Mouse (Mus musculus): Measurements from ENCODE around the gene Lig4. TPM values are rescaled to one million over a fixed set of nuclear protein-coding genes. Genes with fewer than 3 reads are reported as not detected.
A peak's percentile ranks its signal among the peaks of the same experiment; 100 is the strongest.

The Lig4 gene
- total RNA-seq (2015; ENCODE audit: low replicate concordance), result 0.42 and 0.58 TPM in 2 replicates
- 0.94 and 1.8 TPM in 2 replicates for total RNA-seq (2017; ENCODE audit: low replicate concordance)

DNA sequence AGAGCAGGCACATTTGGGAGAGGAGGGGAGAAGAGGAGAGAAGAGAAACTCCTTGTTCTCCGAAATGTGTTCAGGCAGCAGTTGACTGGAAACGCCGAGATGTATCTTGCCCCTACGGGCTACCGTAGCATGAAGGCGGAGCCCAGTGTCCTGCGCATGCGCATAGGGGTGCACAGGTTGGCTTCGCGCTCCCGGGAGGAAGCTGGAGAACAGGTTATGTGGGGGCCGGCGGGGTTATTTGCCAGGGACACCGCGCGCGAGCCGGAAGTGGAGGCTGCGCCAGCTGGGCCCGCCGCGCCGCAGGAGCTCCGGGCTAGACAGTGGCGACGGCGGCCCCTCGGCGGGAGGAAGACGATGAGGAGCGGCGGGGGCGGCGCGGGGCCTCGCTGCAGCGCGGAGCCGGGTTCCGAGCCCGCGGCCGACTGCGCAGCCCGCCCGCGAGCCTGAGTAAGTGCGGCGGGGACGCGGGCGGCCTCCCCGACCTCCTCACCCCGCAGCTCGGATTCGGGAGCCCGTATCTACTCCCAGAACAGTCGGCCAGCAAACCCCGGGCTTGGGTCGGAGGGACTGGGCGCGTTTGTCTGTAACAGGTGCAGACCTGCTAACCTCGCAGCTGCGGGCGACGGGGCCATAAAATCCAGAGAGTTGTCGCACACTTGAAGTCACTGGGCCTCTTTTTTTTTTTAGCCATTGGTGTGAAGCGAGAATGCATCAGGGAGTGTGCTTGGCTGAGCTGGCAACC, at the start of gene Lig4, which contains the start of gene Abhd13:
Gene Lig4, minus strand, starts transcription at position 114 of the 742 bp plus-strand sequence.
Gene Abhd13, plus strand, starts transcription at position 135 of the 742 bp plus-strand sequence.
- ATAC-seq (replicated peaks; ENCODE audit: low FRiP score, poor library complexity, severe bottlenecking), result peak; percentile 82

DNA sequence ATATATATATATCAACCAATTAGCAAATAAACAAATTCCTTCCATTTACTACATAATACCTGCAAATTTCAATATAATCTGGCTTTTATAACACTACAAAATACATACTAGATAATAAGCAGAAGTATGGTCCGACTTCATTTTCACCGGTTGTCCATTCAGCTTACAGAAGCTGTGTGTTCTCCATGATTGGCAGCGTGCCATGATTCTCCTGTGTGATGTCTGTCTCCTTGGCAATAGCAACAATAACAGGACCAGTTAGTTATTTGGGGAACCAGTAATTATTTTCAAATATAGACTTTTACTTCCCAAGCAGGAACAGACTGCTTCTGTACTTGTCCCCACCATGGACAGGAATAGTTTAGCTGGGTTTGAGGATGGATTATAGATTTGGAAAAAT, 39.7 kb upstream of the Lig4 start:
- ATAC-seq (replicated peaks; ENCODE audit: low FRiP score, poor library complexity, severe bottlenecking), result no peak

DNA sequence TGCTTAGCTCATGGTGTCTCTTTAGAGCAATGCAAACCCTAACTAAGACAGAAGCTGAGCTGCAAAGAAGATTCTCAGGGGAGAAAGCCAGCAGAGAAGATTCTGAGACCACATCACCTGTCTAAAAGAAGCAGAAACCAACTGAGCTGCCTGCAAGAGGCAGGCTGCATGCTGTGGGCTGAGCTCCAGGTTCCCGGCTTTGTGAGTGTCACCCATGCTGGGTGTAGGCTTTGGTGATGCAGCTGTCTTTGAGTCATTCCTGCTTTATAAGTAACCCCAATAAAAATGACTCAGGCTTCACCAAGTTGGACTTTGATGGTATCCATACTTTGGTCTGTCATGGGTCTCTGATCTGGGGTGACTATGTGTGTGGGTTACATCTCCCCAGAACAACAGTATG, 38.8 kb upstream of the Lig4 start:
- no peak for ATAC-seq (replicated peaks; ENCODE audit: low FRiP score, poor library complexity, severe bottlenecking)

DNA sequence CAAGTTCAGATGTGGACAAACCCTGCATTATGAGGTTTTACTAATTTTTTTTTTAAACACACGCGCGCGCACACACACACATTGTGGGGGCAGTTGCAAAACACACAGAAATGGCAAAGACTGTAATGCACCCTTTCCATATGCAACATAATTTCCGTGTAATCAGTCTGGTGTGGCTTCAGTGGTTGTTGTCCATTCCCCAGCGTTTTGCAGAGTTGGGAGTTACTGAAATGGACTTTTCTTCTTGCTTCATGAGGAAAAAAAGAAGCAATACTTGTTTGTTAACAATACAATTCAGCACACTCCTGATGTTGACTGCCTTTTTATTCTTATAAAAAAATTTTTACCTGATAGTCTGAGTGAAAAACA, 30.2 kb upstream of the Lig4 start:
- ATAC-seq (replicated peaks; ENCODE audit: low FRiP score, poor library complexity, severe bottlenecking), result no peak

DNA sequence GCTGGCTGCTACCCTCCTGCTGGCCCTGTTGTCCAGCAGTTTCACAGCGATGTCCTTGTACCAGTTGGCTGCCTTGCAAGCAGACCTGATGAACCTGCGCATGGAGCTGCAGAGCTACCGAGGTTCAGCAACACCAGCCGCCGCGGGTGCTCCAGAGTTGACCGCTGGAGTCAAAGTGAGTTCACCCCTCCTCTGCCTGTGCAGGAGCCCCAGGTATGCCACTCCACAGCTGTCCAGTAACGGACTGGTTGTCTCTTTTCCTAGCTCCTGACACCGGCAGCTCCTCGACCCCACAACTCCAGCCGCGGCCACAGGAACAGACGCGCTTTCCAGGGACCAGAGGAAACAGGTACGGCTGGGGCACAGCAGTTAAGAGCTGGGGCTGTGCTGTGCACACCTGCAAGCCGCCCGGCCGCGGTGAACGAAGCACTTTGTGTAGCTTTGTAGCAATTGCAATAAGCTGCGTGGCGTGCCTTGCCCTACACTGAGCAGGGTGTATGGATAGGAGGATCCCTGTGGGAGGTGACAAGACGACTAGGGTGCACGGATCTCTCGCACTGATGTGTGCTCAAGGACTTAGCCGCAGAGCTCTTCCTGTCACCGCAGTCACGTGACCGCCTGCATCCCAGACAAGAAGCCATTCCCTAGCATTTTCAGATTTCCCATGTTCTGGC, 29.6 kb upstream of the Lig4 start:
- no peak for ATAC-seq (replicated peaks; ENCODE audit: low FRiP score, poor library complexity, severe bottlenecking)

DNA sequence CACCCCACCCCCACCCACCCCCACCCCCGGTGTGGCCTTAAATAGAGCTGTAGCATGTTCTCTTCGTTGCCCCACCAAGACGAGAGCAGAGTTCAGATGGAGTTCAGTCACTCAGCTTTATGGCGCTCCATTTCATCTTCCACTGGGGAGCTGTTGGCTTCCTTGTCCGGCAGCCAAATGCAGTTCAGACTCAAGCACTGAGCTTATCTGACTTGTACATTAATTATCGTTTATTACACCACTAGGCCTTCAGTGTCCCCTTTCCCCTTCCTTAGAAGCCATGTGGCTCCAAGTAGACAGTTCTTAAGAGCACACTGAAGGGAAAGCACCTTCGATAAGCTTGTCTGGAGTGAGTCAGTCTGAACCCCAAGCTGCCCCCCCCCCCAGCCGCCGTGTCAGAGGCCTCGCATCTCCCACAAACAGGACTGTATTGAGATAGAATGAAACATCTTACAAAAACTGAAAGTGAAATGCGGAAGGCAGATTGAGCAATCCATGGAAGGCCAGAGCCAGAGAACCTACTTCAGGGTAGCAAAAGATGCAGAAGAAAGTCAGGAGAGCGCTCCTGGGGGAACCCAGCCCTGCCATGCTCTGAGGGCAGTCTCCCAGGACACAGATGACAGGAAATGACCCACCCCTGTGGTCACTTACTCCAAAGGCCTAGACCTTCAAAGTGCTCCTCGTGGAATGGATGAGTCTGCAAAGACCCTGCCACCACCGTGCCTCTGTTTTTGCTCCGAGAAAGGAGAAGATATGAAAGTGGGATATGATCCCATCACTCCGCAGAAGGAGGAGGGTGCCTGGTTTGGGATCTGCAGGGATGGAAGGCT, 28.9 kb upstream of the Lig4 start, which contains the start of gene Tnfsf13b:
Gene Tnfsf13b, plus strand, starts transcription at position 312 of the 830 bp plus-strand sequence.
- no peak for ATAC-seq (replicated peaks; ENCODE audit: low FRiP score, poor library complexity, severe bottlenecking)

DNA sequence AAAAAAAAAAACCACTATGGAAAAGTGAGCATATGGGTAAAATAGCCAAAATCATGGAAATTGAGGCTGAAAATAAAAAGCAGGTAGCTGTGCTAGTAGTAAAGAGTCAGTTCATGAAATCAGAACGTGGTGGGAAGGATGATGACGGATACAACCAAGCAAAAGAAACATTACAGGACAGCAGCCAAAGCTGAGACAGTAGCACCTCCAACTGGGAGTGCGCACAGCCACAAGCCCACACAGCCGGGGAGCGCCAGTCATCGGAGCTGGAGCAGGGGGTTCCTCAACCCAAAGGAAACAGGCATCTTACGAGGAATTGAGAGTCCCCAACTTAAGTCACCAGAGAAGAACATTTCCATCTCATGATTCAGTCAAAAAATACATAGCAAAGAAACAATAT, 26.6 kb upstream of the Lig4 start:
- no peak for ATAC-seq (replicated peaks; ENCODE audit: low FRiP score, poor library complexity, severe bottlenecking)

DNA sequence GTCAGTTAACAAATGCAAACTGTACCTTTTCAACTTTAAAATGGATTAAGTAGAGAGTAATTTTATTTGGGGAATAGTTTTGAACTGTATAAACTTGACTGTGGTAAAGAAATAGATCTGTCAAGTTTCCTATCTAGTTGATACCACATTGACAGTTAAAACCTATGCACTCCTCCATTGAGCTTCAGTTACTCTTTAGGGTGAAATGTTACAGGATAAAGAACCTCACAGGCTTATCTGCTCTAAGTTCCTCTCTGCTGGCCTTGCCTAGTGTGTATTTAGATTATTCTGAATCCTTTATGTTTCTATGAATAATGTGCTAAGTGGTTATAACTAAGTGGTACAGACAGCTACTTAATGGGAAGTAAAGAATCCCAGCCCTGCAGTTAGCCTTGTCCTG, 2.7 kb upstream of the Lig4 start:
- ATAC-seq (replicated peaks; ENCODE audit: low FRiP score, poor library complexity, severe bottlenecking), result no peak

DNA sequence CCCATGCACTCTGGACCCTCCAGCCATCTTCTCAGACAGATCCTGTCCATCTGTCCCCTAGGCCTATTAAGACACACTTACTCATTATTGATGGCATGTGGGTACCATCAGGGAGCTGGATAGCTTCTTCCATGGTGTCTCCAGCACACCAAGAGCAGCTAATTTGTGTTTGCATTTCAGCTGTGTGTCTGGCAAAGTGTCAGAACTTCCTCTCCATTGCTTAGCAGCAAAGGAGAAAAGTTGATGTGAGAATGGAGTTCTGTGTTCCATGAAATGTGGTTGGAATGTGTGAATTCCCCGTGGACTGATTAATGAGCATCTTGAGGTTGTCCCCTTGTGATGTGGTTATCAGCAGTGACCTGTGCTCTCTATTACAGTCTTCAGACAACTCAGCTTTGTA, 2.3 kb upstream of the Lig4 start:
- no peak for ATAC-seq (replicated peaks; ENCODE audit: low FRiP score, poor library complexity, severe bottlenecking)

DNA sequence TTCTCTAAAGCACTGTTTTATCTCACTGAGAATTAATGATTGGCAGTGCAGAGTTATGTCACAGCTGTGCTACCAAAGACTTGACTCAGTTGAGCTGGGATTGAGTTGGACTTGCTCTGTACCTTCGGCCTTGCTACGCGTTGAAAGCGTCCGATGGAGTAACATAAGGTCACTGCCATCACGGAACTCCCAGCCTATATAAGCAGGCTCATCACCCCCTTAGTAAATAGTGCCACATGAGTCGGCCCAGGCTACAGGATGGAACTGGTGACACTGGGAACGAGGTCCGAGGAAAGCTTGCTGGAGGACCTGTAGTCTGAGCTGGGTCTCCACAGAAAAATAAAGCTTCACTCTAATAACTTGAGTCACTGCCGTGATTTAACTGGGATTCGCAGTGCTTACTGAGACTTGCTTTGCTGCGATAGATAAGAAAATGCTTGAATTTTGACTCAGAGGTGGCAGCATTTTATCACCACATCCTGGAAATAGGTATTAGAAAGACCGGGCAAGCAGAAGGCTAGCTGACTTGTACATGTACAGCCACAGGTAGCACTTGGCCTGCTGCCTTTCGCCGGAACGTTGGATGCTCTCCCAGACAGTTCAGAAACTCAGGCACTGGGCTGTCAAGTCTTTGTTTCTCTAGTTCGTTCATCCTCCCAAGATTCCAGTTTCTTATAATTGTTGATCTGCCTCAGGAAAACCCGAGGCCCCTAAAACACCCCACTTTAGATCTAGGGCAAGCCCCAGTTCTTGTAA, 1.2 kb upstream of the Lig4 start:
- ATAC-seq (replicated peaks; ENCODE audit: low FRiP score, poor library complexity, severe bottlenecking), result no peak

DNA sequence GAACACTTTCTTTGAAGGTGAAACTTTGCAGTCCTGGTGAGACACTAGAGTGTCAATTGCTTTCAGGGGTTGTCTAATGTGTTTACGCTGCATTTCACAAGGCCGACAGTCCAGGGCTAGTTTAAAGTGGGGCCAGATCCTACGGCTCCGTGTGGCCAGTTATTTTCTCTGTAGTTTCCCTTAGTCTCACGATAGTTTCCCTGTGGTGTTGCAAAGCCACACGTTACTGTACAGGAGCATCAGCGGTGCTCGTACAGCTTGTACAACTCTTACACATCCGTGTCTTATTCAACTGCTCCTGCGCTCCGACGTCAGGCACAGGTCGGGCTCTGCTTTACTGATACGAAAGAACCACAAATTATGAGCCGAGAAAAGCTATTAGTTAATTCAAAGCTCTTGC, 470 bp downstream of the Lig4 start:
- ATAC-seq (replicated peaks; ENCODE audit: low FRiP score, poor library complexity, severe bottlenecking), result no peak

DNA sequence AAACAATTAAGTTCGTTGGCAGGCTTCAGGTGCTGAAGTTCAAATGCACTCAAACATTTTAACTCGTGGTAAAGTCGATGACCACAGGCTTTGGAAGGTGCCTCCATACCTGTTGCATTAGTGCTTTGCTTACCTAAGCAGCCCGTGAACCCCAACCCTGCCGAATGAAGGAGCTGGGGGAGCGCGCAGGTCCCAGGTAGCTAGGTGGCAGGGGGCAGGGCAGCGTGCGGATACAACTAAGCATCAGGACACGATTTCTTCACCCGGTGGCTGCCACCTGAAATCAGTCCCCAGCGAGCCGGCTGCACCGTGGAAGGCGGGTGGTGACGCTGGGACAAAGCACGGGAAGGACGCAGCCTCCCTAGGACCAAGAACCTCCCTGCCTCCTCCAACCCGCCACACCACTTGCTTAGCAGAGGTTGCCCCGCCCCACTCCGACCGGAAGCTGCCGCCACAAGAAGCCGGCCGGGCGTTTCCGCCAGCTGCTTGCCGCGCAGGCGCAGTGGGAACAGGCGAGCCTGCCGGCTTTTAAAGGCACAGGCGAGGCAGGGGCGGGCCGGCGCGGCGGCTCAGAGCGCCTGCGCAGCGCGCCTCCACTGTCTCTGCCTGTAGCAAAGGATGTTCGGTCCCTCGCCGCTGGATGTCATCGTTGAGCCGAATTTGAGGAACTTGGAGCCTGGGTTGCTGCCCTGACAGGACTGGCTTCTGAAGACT, 1.4 kb downstream of the Lig4 start:
- ATAC-seq (replicated peaks; ENCODE audit: low FRiP score, poor library complexity, severe bottlenecking), result peak; percentile 95

DNA sequence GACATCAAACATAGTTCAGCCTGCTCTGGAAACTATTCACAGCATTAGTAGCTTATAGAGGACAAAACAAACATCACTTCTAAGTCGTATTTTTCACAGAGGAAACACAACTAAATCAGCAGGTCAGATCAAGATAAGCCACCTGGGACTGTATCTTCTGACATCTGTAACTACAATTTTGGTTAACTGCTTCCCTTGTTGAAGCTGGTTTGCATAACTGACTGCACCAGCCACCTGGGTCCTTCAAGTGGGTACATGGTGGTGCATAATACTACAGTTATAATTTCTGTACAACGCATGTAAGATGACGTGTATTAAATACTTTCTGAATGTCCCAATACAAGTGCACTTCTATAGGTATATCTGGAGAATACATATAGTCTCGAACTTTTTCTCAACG, 2.2 kb downstream of the Lig4 start:
- no peak for ATAC-seq (replicated peaks; ENCODE audit: low FRiP score, poor library complexity, severe bottlenecking)

DNA sequence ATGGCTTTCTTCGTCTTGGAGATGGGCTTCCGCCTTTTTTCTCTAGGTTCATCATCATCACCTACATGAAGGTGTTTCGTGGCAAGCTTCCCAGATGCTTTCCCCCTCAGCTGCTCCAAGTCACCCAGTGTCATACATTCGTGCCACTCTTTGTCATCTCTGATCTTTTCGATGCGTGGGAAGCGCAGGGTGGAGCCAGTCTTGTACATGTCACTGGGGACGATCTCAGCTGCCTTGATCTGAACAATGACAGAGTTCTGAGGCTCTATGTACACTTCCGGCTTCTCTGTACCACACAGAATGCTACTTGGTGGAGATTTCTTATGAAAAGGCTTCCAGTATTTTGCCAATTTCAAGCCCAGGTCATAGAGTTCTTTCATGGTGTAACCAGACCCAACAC, 5.6 kb downstream of the Lig4 start:
- no peak for ATAC-seq (replicated peaks; ENCODE audit: low FRiP score, poor library complexity, severe bottlenecking)

DNA sequence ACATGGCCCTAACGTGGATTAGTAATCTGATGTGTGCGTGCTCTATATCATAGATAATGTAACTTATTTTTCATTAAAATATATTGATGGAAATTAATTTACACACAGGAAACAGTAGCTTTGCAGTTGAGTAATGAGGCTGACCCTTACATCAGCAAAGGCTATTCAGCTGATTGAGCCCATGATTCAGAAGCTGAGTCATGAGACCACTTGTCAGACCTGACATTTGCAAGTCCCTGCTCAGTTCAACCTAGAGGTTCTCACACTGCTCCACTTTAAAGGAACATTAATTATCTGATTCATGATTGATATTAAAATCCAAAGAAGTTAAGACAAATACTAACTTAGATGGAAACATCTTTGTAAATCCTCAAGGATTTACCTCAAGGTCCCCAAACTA, 17.6 kb downstream of the Lig4 start:
- no peak for ATAC-seq (replicated peaks; ENCODE audit: low FRiP score, poor library complexity, severe bottlenecking)

DNA sequence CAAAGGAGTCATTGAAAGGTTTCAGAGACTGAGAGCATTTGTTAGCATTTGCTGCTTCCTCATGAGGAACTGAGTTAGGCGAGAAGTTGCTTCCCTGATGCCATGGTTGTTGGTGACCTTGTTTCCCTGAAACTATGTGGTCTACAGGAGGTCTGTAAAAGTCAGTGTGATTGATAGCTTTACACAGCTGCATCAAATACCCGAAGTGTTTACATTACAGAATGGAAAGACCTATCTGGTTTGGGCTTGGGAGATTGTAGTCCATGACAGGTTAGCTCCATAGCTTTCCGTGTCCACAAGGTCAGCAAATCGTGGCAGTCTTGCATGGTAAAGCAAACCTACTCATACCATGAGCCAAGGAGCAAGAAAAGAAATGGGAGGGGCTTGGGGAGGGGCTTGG, 19.1 kb downstream of the Lig4 start:
- no peak for ATAC-seq (replicated peaks; ENCODE audit: low FRiP score, poor library complexity, severe bottlenecking)

DNA sequence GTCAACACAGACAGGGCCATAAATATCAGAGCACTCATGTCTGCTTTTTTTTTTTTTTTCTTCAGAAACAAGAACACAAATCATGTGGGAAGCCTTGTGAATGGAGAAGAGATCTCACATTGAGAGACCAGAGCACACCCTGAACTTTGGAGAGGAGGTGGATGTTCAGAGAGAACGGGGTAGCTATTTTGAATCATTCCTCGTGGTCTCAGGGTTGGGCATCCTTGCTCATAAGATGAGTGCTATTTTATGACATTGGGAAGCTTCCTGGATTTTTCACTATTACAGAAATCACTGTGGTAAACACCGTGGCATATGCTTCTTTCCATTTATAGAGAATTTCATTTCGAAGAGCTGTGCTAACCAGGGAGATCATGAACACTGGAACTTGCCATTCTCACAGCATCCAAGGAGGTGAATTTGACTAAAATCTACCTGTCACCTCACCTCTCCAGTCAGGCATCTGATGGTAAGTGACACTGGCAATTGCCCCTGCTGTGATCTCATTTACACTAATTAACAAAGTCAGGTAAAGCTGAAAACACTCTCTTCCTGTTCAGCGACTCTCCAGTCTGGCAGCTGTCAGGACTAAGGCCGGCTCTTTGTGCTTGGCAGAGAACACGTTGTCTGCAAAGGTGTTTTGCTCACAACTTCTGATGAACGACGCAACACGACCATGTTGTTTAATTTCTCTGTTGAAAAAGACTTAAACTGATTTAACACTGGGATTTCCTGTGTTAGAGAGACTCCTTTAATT, 28.2 kb downstream of the Lig4 start:
- ATAC-seq (replicated peaks; ENCODE audit: low FRiP score, poor library complexity, severe bottlenecking), result no peak

DNA sequence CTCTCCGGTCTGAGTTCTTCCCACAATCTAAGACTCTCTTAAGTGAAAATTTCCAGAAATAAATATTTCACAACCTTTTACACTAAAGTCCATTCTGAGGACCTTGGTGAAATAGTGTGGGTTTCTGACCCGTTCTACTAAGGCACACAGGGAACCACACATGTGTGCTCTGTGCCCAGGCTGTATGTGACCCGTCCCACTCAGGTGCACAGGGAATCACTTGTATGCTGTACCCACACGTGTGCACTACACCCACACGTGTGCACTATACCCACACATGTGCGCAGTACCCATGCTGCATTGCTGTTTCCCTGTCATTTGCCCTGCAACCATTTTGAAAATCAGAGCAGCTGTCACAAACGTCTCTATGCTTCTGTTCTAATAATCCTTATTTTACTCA, 41.9 kb downstream of the Lig4 start:
- no peak for ATAC-seq (replicated peaks; ENCODE audit: low FRiP score, poor library complexity, severe bottlenecking)

Data from erythroblast, adult 5-6 weeks (primary cell).